Mouse (Mus musculus): ENCODE data around the gene Rimbp3. TPM values are rescaled to one million over a fixed set of nuclear protein-coding genes. Genes with fewer than 3 reads are reported as not detected.

The Rimbp3 gene
- total and polyA plus RNA-seq, 3 experiments: 0.06 to 0.34 TPM; not detected in 1

DNA sequence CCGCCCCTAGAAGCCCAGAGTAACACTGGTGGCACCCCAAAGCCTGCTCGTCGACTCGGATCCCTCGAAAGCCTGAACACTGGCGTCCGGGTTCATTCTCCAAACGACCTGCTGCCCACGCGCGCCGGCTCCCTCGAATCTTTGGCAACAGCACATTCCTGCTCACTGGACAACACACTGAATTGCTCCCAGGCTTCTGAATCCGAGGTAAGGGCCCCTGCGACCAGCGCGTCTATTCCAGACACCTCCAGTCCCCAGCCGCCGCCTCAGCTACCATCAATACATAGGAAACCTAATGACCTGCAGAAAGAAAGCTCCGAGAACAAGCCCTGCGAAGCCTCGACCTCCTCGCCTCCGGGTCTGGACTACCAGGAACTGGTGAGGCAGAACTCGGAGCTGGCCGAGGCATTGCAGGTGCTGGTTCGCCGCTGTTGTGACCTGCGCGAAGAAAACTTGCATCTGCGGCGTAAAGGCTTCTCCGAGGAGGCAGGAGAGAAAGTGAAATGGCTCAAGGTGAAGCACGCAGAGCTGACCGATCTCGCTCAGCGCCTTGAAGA, 1.1 kb downstream of the Rimbp3 start:
- DNase-seq (ENCODE audit: extremely low read depth): no peak

GRCm38 (mm10) chr16:17209981-17210838, 1.8 kb downstream of the Rimbp3 start:
- H3K27ac ChIP-seq (ENCODE audit: insufficient read depth, low read depth): no peak overlapping the region
- peak; percentile 73 for DNase-seq (ENCODE audit: extremely low read depth)
- no peaks in the 10 kb centered on the region for H3K36me3 ChIP-seq (replicated peaks in 1 of 2; ENCODE audit: control insufficient read depth in 1 of 2, insufficient read depth in 1 of 2, low read length in 1 of 2)
- H3K27me3 ChIP-seq (replicated peaks): peaks cover 51% of the 10 kb centered on the region
- no peaks in the 10 kb centered on the region for H3K79me2 ChIP-seq (replicated peaks; ENCODE audit: control insufficient read depth, extremely low read depth, insufficient read depth, poor library complexity, severe bottlenecking)
- H3K4me2 ChIP-seq (ENCODE audit: insufficient read depth, low read depth, poor library complexity, severe bottlenecking): peak overlapping the region; percentile 85
- dilution Hi-C loops (cut with MboI; ENCODE audit: extremely low pct_ligation_motif_present, extremely low pct_unique_long_range_greater_than_20kb, low sequenced_read_pairs) (no loop called here), in situ Hi-C loops (cut with MboI; ENCODE audit: low pct_ligation_motif_present, low pct_unique_long_range_greater_than_20kb, low sequenced_read_pairs) (loop anchor here (5.0 to 10.0 kb wide), 2 partner anchors 72 to 325 kb away; partner anchors contain the start of gene Thap7)
- no peak overlapping the region; the same call in 1 of the 2 replicates for H3K9ac ChIP-seq (ENCODE audit: insufficient read depth, low read depth)
- H3K9me3 ChIP-seq (replicated peaks; ENCODE audit: low read length): peaks cover 7% of the 10 kb centered on the region
- H3K4me1 ChIP-seq (ENCODE audit: control insufficient read depth in 1 of 2, insufficient read depth in 2 of 2): peaks cover 4 to 24% of the 10 kb centered on the region in 2 experiments
- H3K4me3 ChIP-seq (replicated peaks in 1 of 3; ENCODE audit: low read depth in 2 of 3, low read length in 2 of 3, poor library complexity in 1 of 3): peak overlapping the region; percentile 45 to 75 (median 74)
- peak; percentile 63 for TF ChIP-seq TCF12 (IDR thresholded peaks at IDR 0.05; ENCODE audit: low read depth, low read length)
- peak; percentile 59 for TF ChIP-seq BHLHE40 (IDR thresholded peaks at IDR 0.05; ENCODE audit: low read depth, low read length)
- no peak for TF ChIP-seq KAT2A (IDR thresholded peaks at IDR 0.05; ENCODE audit: insufficient replicate concordance, low read length)
- TF ChIP-seq SIN3A (IDR thresholded peaks at IDR 0.05; ENCODE audit: low read length): peak; percentile 56; the same call in 1 of the 2 replicates
- TF ChIP-seq HCFC1 (IDR thresholded peaks at IDR 0.05; ENCODE audit: low read depth, low read length): no peak
- peak; percentile 80; the same call in 1 of the 2 replicates for TF ChIP-seq MYC (IDR thresholded peaks at IDR 0.05; ENCODE audit: low read depth, low read length)
- TF ChIP-seq RAD21 (IDR thresholded peaks at IDR 0.05; ENCODE audit: low read depth, low read length): peak; percentile 93
- no peak for TF ChIP-seq PAX5 (IDR thresholded peaks at IDR 0.05; ENCODE audit: low read length)
- peak; percentile 58; the same call in 1 of the 2 replicates for TF ChIP-seq MXI1 (IDR thresholded peaks at IDR 0.05; ENCODE audit: low read depth, low read length)
- peak; percentile 98 for TF ChIP-seq MAX (IDR thresholded peaks at IDR 0.05; ENCODE audit: low read length)
- peak; percentile 54 for TF ChIP-seq ZC3H11A (IDR thresholded peaks at IDR 0.05; ENCODE audit: low read depth, low read length)
- TF ChIP-seq MEF2A (IDR thresholded peaks at IDR 0.05; ENCODE audit: borderline replicate concordance, low read depth, low read length): peak; percentile 59; the same call in 1 of the 2 replicates
- TF ChIP-seq POLR2A (IDR thresholded peaks at IDR 0.05; ENCODE audit: low read depth, low read length): no peak
- peak; percentile 38; the same call in 1 of the 2 replicates for TF ChIP-seq NRF1 (IDR thresholded peaks at IDR 0.05; ENCODE audit: low read depth, low read length)
- TF ChIP-seq USF2 (conservative IDR thresholded peaks at IDR 0.05; ENCODE audit: low read depth, low read length): no peak
- TF ChIP-seq USF1 (IDR thresholded peaks at IDR 0.05; ENCODE audit: low read depth, low read length): no peak
- TF ChIP-seq IRF4 (IDR thresholded peaks at IDR 0.05; ENCODE audit: low read depth, low read length): peak; percentile 68
- TF ChIP-seq NELFE (IDR thresholded peaks at IDR 0.05; ENCODE audit: low read depth, low read length): peak; percentile 63; the same call in 1 of the 2 replicates
- TF ChIP-seq E2F4 (IDR thresholded peaks at IDR 0.05; ENCODE audit: insufficient replicate concordance, low read depth, low read length): 0 out of 2 replicates have a peak, but pooled peaks have one; percentile 37
- peak; percentile 97 for TF ChIP-seq SMC3 (IDR thresholded peaks at IDR 0.05; ENCODE audit: low read depth, low read length)

More for the DNA sequence above, 1.1 kb downstream of the Rimbp3 start:
- in situ Hi-C loops (cut with MboI; ENCODE audit: low pct_ligation_motif_present, low pct_unique_long_range_greater_than_20kb, low sequenced_read_pairs) (loop anchor here (5.0 to 10.0 kb wide), 2 partner anchors 73 to 325 kb away; partner anchors contain the start of gene Thap7), dilution Hi-C loops (cut with MboI; ENCODE audit: extremely low pct_ligation_motif_present, extremely low pct_unique_long_range_greater_than_20kb, low sequenced_read_pairs) (no loop called here)
- Histone ChIP-seq H3K36me3 (replicated peaks in 1 of 2; ENCODE audit: control insufficient read depth in 1 of 2, insufficient read depth in 1 of 2, low read length in 1 of 2) (no peaks in the 10 kb centered on the region), H3K27ac (ENCODE audit: insufficient read depth, low read depth) (no peak overlapping the region), H3K4me1 (ENCODE audit: control insufficient read depth in 1 of 2, insufficient read depth in 2 of 2) (peaks cover 4 to 26% of the 10 kb centered on the region in 2 experiments), H3K9me3 (replicated peaks; ENCODE audit: low read length) (peaks cover 7% of the 10 kb centered on the region), H3K4me3 (replicated peaks in 1 of 3; ENCODE audit: low read depth in 2 of 3, low read length in 2 of 3, poor library complexity in 1 of 3) (peak overlapping the region; percentile 45 to 75 (median 74)), H3K9ac (ENCODE audit: insufficient read depth, low read depth) (peak overlapping the region; percentile 14; the same call in 1 of the 2 replicates), H3K4me2 (ENCODE audit: insufficient read depth, low read depth, poor library complexity, severe bottlenecking) (peak overlapping the region; percentile 85), H3K27me3 (replicated peaks) (peaks cover 51% of the 10 kb centered on the region), H3K79me2 (replicated peaks; ENCODE audit: control insufficient read depth, extremely low read depth, insufficient read depth, poor library complexity, severe bottlenecking) (no peaks in the 10 kb centered on the region)
- TF ChIP-seq CHD2 (IDR thresholded peaks at IDR 0.05; ENCODE audit: low read length): 0 out of 2 replicates have a peak, but pooled peaks have one; percentile 23
- TF ChIP-seq SIN3A (IDR thresholded peaks at IDR 0.05; ENCODE audit: low read length): no peak; the same call in none of the 2 replicates
- TF ChIP-seq CHD1 (IDR thresholded peaks at IDR 0.05; ENCODE audit: low read depth, low read length): 0 out of 2 replicates have a peak, but pooled peaks have one; percentile 53
- no peak for TF ChIP-seq MYC (IDR thresholded peaks at IDR 0.05; ENCODE audit: low read depth, low read length)
- TF ChIP-seq MAFK (IDR thresholded peaks at IDR 0.05; ENCODE audit: insufficient replicate concordance, low read length): no peak
- 0 out of 2 replicates have a peak, but pooled peaks have one; percentile 16 for TF ChIP-seq ZMIZ1 (IDR thresholded peaks at IDR 0.05; ENCODE audit: low read depth, low read length)
- no peak for TF ChIP-seq ZC3H11A (IDR thresholded peaks at IDR 0.05; ENCODE audit: low read depth, low read length)
- TF ChIP-seq USF1 (IDR thresholded peaks at IDR 0.05; ENCODE audit: low read depth, low read length): no peak
- no peak for TF ChIP-seq USF2 (conservative IDR thresholded peaks at IDR 0.05; ENCODE audit: low read depth, low read length)
- TF ChIP-seq ZKSCAN1 (IDR thresholded peaks at IDR 0.05; ENCODE audit: borderline replicate concordance, low read depth, low read length): no peak
- no peak; the same call in 1 of the 2 replicates for TF ChIP-seq RCOR1 (conservative IDR thresholded peaks at IDR 0.05; ENCODE audit: low read depth, low read length)
- TF ChIP-seq MAX (IDR thresholded peaks at IDR 0.05; ENCODE audit: low read length): no peak
- no peak for TF ChIP-seq TBP (conservative IDR thresholded peaks at IDR 0.05; ENCODE audit: low read depth, low read length)
- 0 out of 2 replicates have a peak, but pooled peaks have one; percentile 28 for TF ChIP-seq MAZ (IDR thresholded peaks at IDR 0.05; ENCODE audit: low read depth, low read length)
- no peak for TF ChIP-seq CTCF (conservative IDR thresholded peaks at IDR 0.05 in 1 of 2, IDR thresholded peaks at IDR 0.05 in 1 of 2; ENCODE audit: low read depth in 2 of 2, low read length in 2 of 2)
- TF ChIP-seq JUN (IDR thresholded peaks at IDR 0.05; ENCODE audit: insufficient read depth, low read depth, low read length): no peak
- TF ChIP-seq ELF1 (IDR thresholded peaks at IDR 0.05; ENCODE audit: low read depth, low read length): no peak
- no peak for TF ChIP-seq GABPA (IDR thresholded peaks at IDR 0.05; ENCODE audit: insufficient replicate concordance, low read depth, low read length)
- no peak for TF ChIP-seq RAD21 (IDR thresholded peaks at IDR 0.05; ENCODE audit: low read depth, low read length)
- TF ChIP-seq UBTF (IDR thresholded peaks at IDR 0.05; ENCODE audit: low read depth, low read length): no peak
- TF ChIP-seq HCFC1 (IDR thresholded peaks at IDR 0.05; ENCODE audit: low read depth, low read length): 0 out of 2 replicates have a peak, but pooled peaks have one; percentile 12
- no peak for TF ChIP-seq KAT2A (IDR thresholded peaks at IDR 0.05; ENCODE audit: insufficient replicate concordance, low read length)
- no peak for TF ChIP-seq ETS1 (conservative IDR thresholded peaks at IDR 0.05; ENCODE audit: low read depth, low read length)
